Mouse (Mus musculus) cerebellum, postnatal 36 days (tissue): ENCODE measurements around the gene Stab2.

Experiments
- DNase-seq, 2 experiments: peaks; one replicate each; pipeline ENCODE4 v3.0.0; 2021 to 2022; ENCODE audit warnings: mixed read lengths in 2 of 2

Gene Stab2

GRCm38 (mm10) chr10:86976001-86976726 lies 31.7 kb downstream of the Stab2 start:
- peak; percentile 20 to 24 for DNase-seq

DNA sequence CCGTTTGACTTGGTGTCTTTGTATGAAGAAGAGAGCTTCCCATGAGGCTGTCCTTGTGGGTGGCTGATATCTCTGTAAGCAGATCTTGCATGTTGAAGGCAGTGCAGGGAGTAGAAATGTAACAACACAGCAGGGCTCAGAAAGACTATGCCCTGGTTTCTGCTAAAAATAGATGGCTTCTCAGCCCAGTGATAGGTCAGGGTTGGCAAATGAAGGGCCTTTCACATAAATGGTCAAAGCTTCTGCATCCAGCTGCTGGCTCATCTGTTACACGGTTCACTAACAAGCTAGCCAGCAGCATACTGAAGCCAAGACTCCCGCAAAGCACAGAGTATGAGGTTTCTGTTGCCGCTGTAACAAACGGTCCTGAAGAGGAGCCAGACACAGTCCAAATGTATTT lies 34.5 kb downstream of the Stab2 start:
- no peak for DNase-seq

GRCm38 (mm10) chr10:86972503-86972826 lies 35.4 kb downstream of the Stab2 start:
- no peak for DNase-seq

- DNase-seq: peak; percentile 48 to 59
Observed at GRCm38 (mm10) chr10:86971680-86972502, 35.9 kb downstream of the Stab2 start.

DNA sequence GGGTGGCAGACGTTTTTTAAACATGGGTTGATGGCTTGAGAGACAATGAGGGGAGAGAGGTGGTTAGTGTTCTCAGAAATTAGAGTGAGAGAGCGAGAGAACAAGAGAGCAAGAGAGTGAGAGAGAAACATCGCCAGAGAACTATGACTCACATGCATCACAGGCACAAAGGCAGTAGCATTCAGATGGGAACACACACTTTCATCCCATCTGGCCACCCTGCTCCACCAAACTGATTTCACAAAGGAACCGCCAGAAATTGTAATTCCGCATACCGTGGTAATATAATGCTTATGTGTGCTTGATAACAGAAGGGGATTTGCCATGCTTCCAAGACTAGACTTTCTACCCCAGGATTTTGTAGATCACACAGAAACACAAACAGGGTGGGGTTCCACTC lies 38.5 kb downstream of the Stab2 start:
- no peak for DNase-seq

- no peak for DNase-seq
Observed at GRCm38 (mm10) chr10:86961542-86962466, 46.0 kb downstream of the Stab2 start.

DNA sequence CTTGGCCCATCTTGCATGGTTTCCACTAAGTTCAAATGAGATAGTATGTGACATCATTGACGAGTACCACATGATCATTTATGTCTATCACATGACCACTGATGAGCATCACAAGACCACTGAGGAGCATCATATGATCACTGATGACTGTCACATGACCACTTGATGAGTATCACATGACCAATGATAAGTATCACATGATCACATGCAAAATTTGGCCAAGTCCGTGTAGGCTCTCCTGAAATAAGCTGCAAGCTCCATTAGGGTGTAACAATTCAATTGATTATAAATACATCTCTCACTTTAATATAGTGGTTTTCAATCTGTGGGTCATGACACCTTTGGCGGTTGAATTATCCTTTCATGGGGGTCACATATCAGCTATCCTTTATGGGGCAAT lies 52.5 kb downstream of the Stab2 start:
- DNase-seq: no peak

DNA sequence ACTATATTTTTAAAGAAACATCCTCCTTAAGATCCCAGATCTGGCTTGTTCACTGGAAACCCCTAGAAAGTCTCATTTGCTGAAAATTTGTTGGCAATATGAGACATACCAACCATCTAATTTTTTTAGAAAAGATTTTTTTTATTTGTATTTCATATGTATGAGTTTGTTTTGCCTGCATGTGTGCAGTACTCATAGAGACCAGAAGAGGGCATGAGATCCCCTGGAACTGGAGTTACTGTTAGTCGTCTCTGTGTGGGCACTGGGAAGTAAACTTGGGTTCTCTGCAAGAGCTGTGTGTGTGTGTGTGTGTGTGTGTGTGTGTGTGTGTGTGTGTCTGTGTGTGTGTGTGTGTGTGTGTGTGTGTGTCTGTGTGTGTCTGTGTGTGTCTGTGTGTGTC lies 55.1 kb downstream of the Stab2 start:
- DNase-seq: no peak

- no peak for DNase-seq
Observed at GRCm38 (mm10) chr10:86950806-86951205, 57.0 kb downstream of the Stab2 start.

DNA sequence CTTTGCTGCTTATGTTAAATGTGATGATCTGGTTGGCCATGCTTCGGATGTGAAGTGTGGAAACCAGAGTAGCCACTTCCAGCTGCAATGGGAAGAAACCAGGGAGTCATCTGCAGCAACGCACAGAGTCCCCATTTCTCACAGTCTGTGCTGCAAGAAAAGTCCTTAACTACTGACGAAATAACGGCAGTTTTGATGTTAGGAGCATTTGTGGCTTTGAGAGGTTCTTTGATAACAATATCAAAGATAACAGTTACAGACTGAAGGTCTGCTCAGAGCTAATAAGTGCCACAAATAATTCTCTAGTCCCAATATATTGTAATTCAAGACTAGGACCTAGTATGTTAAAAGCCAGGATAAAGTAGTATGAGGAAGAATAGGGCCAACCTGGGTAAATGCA lies 57.9 kb downstream of the Stab2 start:
- DNase-seq: no peak

DNA sequence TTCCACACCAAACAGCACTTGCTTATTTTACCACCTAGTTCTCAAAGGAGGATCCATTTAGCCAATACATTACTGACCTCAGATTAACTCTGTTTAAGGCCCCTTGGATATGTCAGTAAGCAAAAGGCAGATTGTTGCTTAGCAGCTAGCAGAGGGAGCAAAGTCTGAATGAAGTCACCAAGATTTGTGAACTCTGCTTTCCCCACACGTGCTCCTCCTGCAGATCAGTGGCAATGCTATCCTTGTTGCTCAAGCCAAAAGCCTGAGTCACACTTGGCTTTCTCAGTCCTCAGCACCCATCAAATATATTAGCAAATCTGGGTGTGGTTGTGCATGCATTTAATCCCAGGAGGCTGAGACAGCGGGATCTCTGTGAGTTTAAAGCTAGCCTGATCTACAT lies 60.3 kb downstream of the Stab2 start:
- no peak for DNase-seq

GRCm38 (mm10) chr10:86940591-86940990 lies 67.2 kb downstream of the Stab2 start:
- DNase-seq: no peak

DNA sequence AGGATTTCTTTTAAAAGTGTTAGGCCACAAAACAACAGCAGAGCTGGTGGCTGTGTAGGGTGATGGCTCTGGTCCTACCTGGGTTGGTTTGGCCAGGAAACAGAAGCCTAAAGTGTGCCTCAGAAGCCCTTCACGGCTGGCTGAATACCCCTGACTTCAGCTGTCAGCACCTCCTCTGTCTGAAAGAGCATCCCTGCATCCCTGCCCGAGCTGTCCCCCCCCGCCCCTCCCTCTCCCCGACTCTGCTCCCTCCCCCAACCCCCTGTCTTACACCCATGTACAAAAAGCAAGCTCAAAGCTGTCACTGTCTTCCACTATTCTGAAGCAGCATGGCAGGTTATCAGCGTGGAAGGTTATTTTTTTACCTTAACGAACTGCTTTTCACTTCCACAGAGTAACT lies 73.4 kb downstream of the Stab2 start:
- no peak for DNase-seq

DNA sequence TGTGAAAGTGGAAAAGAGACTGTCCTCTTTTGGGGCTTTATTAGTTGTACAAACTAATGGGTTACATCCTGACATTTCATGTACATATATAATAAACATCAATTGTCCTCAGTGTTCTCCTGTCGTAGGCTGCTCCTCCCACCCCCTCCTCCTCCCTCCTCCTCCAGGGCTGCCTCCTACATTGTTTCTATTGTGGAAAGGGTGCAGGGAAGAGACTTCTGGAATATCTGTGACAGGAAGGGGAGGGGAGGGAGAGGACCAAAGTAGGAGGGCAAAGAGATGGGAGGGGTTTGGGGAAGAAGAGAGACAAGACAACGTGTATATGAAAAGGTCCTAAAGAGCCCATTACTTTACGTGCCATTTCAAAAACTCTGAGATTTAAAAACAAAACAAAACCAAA lies 73.9 kb downstream of the Stab2 start:
- DNase-seq: no peak

- no peak for DNase-seq
Observed at GRCm38 (mm10) chr10:86933180-86933695, 74.6 kb downstream of the Stab2 start.

DNA sequence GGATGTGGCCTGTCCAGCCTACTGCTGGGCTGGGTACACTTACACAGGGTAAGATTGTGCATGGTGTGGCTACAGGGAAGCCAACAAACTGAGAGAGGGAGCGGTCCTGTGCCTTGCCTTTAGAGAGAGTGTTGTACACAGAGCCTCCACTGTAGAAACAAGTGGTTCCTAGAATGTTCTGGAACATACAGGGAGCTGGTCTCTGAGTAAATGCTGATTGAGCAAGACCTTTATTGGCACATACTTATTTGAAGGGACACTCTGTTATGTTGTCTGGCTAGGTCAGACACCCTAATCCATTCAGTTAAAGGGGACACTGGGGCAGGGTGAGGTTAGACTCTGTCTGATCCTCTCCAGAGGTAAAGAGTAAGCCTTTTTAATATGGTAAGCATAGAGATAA lies 84.2 kb downstream of the Stab2 start:
- no peak for DNase-seq

GRCm38 (mm10) chr10:86915595-86915994 lies 92.2 kb downstream of the Stab2 start:
- DNase-seq: no peak

DNA sequence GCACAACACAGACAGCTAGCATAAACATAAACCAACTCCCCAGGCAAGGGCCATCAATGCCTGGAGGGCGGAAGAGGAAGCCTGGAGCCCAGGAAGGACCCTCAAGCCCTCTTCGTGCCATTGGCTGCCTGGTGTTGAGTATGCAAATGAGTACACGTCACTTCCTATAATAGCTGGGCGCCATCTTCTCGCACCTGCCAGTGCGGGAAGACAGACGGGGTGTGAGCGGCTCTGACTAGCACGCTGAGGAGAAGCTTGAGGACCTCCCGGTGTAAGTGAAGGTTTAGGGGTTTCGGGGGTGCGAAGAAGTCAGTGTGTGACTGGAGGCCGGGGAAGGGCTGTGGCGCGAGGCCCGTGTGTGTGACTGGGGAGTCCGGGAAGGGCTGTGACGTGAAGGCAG lies 99.3 kb downstream of the Stab2 start:
- no peak for DNase-seq

DNA sequence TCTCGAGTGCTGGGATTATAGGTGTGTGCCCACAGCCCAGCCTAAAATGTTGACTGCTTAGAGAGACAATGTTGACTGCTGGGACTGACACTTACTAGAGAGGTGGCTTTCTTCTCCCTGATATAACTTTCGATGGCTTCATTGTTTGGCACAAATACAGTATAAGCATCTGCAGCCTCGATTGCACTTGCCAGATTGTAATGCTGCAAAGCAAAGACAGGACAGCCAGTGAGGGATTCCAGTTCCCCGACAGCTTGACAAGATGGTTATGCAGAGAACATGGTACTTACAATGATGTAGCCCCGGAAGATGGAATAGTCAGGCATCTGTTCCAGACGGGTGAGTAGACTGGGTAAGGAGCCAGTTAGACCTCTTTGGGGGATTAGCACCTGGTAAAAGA lies 100.8 kb downstream of the Stab2 start:
- DNase-seq: no peak

DNA sequence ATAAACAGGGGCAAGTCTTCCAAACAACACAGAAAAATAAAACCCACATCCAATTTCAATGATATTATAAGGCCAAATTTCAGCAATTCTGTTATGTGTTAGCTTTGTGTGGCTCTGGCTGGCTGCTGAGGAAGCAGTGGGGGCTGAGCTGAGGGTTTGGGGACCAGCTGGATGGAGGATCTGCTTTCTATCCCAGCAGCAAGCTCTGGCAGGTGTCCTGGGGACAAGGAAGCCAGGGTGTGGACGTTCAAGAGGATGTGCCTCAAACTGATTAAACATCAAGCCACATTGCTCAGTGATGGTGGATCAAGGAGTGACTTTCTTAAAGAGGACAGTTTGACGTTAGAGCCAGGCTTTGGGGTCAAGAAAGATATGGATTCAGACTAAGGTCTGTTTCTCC lies 112.3 kb downstream of the Stab2 start:
- DNase-seq: no peak

GRCm38 (mm10) chr10:86891066-86891465 lies 116.8 kb downstream of the Stab2 start:
- no peak for DNase-seq

DNA sequence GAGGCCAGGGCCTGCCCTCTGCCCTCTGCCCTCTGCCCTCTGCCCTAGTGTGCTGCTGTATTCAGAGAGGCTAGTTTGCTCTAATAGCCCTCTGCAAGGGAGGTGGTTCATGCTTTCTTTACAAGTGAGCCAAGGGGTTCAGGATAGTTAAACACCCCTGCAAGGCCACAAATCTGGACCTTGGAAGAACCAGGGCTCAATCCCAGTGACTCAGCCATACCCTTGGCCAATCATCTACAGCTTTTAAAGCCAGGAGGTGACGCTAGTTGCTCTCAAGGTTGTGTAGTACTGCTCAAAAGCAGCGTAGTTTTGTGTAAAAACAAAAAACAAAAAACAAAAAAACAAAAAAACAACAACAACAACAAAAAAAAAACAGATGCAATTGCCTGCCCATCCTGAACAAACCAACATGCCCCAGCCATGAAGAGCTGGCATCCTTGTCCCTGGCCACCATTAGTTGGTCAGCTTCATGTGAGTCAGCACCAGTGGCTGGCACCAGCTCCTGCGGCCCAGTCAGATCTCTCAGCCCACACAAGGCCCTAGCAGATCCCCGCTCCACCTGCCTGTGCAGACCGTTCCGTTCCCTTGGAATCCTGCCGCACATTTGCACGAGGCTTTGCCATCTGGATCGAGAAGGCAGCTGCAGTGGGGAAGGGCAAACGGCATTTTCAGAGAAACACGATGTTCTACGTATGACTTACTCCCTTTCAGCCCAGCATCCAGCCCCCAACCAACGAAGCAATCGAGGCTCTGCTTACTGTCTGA lies 117.5 kb downstream of the Stab2 start:
- no peak for DNase-seq
